31 mouse cellular contexts compared by ENCODE assay signal in the genomic region with DNA sequence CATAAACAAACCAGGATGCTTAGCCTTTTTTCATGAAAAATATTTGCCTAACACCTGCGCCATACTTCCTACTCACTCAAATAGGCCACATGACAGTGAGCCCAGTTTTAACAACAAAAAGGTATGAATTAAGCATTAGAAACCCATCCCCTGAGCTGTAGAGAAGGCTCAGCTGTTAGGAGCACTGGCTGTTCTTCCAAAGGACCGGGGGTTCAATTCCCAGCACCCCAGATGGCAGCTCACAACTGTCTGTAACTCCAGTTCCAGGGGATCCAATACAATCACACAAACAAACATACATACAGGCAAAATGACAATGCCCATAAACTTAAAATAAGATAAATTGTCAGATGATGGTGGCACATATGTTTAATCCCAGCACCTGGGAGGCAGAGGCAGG. TPM values are rescaled to one million over a fixed set of nuclear protein-coding genes. Genes with fewer than 3 reads are reported as not detected.
"Had no signal": no experiment of that assay in that cellular context is flagged by ENCODE, and none has a peak within 500 bp of the region (broad histone marks: within the 10 kb centered on the region; RNA-seq: fewer than 3 reads in every experiment).

No protein-coding gene starts in this region.

- DNase-seq: left cerebral cortex, postnatal 4 days; liver; liver, embryonic 13.5 days; liver, postnatal 0 days; lung, adult 18-20 months; lung, adult 2 months; lung, embryonic 14.5 days; lung, postnatal 10 days; lung, postnatal 14 days; lung, postnatal 36 days; lung, postnatal 4 days; midbrain, embryonic 14.5 days had no signal

- H3K9me3 ChIP-seq: limb, embryonic 10.5 days; lung, embryonic 15.5 days; midbrain, embryonic 13.5 days; midbrain, embryonic 15.5 days had no signal

- H3K36me3 ChIP-seq: limb, embryonic 10.5 days; limb, embryonic 12.5 days; limb, embryonic 13.5 days; limb, embryonic 15.5 days; lung, embryonic 15.5 days; midbrain, embryonic 12.5 days; midbrain, embryonic 13.5 days; midbrain, embryonic 15.5 days; neural tube, embryonic 12.5 days had no signal

- H3K27me3 ChIP-seq: liver, embryonic 12.5 days; liver, embryonic 13.5 days; liver, embryonic 15.5 days; megakaryocyte, embryonic 14.5 days; midbrain, embryonic 15.5 days had no signal

- H3K4me2 ChIP-seq: limb, embryonic 12.5 days; limb, embryonic 13.5 days; limb, embryonic 15.5 days; liver, embryonic 11.5 days; liver, embryonic 12.5 days; liver, embryonic 13.5 days; liver, embryonic 15.5 days; lung, embryonic 14.5 days; lung, embryonic 15.5 days; midbrain, embryonic 12.5 days; midbrain, embryonic 13.5 days; midbrain, embryonic 15.5 days; neural tube, embryonic 12.5 days had no signal

- H3K27ac ChIP-seq: limb, embryonic 10.5 days; limb, embryonic 12.5 days; limb, embryonic 13.5 days; limb, embryonic 15.5 days; liver, embryonic 12.5 days; liver, embryonic 13.5 days; liver, embryonic 14.5 days; liver, embryonic 15.5 days; lung, embryonic 15.5 days; macrophage; midbrain, embryonic 10.5 days; midbrain, embryonic 12.5 days; midbrain, embryonic 13.5 days; midbrain, embryonic 15.5 days; neural tube, embryonic 12.5 days had no signal

- H3K4me1 ChIP-seq: midbrain, embryonic 15.5 days had no signal

- H3K9ac ChIP-seq: limb, embryonic 12.5 days; limb, embryonic 13.5 days; limb, embryonic 15.5 days; liver, embryonic 12.5 days; liver, embryonic 13.5 days; liver, embryonic 14.5 days; liver, embryonic 15.5 days; liver, postnatal 0 days; lung, embryonic 14.5 days; lung, embryonic 15.5 days; midbrain, embryonic 12.5 days; midbrain, embryonic 13.5 days; midbrain, embryonic 15.5 days; neural tube, embryonic 12.5 days had no signal

- H3K4me3 ChIP-seq: limb, embryonic 10.5 days; limb, embryonic 12.5 days; limb, embryonic 13.5 days; limb, embryonic 15.5 days; liver, embryonic 12.5 days; liver, embryonic 13.5 days; liver, embryonic 15.5 days; lung, embryonic 15.5 days; megakaryocyte, embryonic 14.5 days; midbrain, embryonic 10.5 days; midbrain, embryonic 12.5 days; midbrain, embryonic 13.5 days; midbrain, embryonic 15.5 days; myocyte; neural tube, embryonic 12.5 days had no signal

- ATAC-seq: liver, embryonic 12.5 days; liver, postnatal 0 days; lung, postnatal 0 days; midbrain, embryonic 13.5 days; midbrain, embryonic 15.5 days had no signal

RNA-seq across cellular contexts. Expression of gene Pip5k1b, which starts 5.7 kb away (rescaled TPM):
- polyA plus RNA-seq: liver, adult 2 months had no signal
